Mouse (Mus musculus) small intestine, adult 2 months (tissue): ENCODE results near the gene Serinc3.

Source experiments
- CTCF ChIP-seq: fragments of 200-500 bp; IDR thresholded peaks from 2 replicates; pipeline ENCODE4 v1.5.1; 2012; ENCODE audit warnings: low read depth, mild to moderate bottlenecking, control low read depth, inconsistent platforms, low read length, moderate library complexity, mixed read lengths; ENCODE audit not compliant: insufficient replicate concordance, insufficient read length; ENCODE audit errors: extremely low read depth
- POLR2A ChIP-seq: fragments of 200-500 bp; IDR thresholded peaks from 2 replicates; pipeline ENCODE4 v1.6.1; 2012; ENCODE audit warnings: low read depth, mild to moderate bottlenecking, control low read depth, inconsistent platforms, low read length, moderate library complexity

DNA sequence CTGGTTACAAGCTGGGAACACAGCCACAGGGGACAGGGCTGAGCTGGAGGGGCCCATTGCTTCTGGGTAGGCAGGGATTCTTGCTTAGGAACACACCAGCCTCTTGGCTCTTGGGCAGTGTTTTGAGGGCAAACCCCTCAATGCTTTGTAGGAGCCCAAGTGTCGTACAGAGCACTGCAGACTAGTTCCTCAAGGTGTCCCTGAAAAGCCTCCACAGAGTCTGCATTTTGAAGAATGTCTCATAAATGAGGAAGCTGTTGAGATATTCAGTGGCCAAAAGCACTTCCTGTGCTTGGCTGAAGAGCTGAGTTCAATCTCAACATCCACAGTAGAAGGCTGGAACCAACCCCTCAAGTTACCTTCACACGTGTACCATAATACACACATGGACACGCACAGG, 31.8 kb upstream of the Serinc3 start:
- no peak for TF ChIP-seq POLR2A
- no peak for TF ChIP-seq CTCF
